Mouse (Mus musculus) Patski (cell line): ENCODE results near the gene Pxn. TPM values are rescaled to one million over a fixed set of nuclear protein-coding genes. Genes with fewer than 3 reads are reported as not detected.
"Not testable (repeated sequence)": the region's sequence is repeated elsewhere in the genome, so short reads cannot be mapped to it uniquely, and the experiment has no call there.

Experiments used
- ATAC-seq: fragments of 100-300 bp; one replicate; pipeline ENCODE4 v1.8.0; 2021
- CTCF ChIA-PET: fragments of 350-600 bp; sonication (Branson Sonifier 250); formaldehyde crosslinking; loops from one replicate; lab custom pipeline; 2022; ENCODE audit warnings: inconsistent platforms; lab: Charles Lee
- POLR2A ChIA-PET: fragments of 350-600 bp; sonication (Branson Sonifier 250); formaldehyde crosslinking; loops from one replicate; lab custom pipeline; 2022; ENCODE audit warnings: antibody characterized with exemption, inconsistent platforms; lab: Charles Lee
- DNase-seq: peaks from one replicate; pipeline ENCODE4 v3.0.0-alpha.2; 2011; ENCODE audit warnings: low read depth, low spot score
- H3K27me3 ChIP-seq: fragments of 371-371 bp; one replicate; pipeline ENCODE4 v1.5.1; 2021
- CTCF ChIP-seq: fragments of 100-300 bp; IDR thresholded peaks from one replicate; pipeline ENCODE4 v1.5.1; 2021
- in situ Hi-C: fragments of 300-500 bp; cut with MboI; formaldehyde crosslinking; loops from 3 replicates; pipeline ENCODE4 v1.11.1; 2018; ENCODE audit warnings: low pct_unique_long_range_greater_than_20kb, mixed read lengths
- polyA plus RNA-seq: library from polyadenylated mRNA; unstranded; gene quantifications from one replicate; pipeline ENCODE4 v1.2.3, GENCODE M21; 2021

The Pxn gene
- polyA plus RNA-seq, 1 experiment from 2014 or later, result 136 TPM

GRCm38 (mm10) chr5:115514896-115515587, 8.6 kb downstream of the Pxn start:
- DNase-seq, result no peak
- in situ Hi-C loops, result loop anchor here (25.0 kb wide), 1 partner anchor 1528 kb away; the partner anchor contains the start of gene Ssh1
- ATAC-seq, result peak; percentile 59
- no peak for TF ChIP-seq CTCF
- POLR2A ChIA-PET, result interaction anchor here (0.8 to 1.0 kb wide), 2 partner anchors 10 to 23 kb away, joined by 3 to 4 read pairs; no protein-coding TSS in a partner anchor
- CTCF ChIA-PET, result interaction anchor here (0.8 to 2.6 kb wide), 5 partner anchors 9 to 44 kb away, joined by 3 to 15 read pairs (median 3); no protein-coding TSS in a partner anchor
- H3K27me3 ChIP-seq, result no peaks in the 10 kb centered on the region

GRCm38 (mm10) chr5:115516081-115516907, 9.8 kb downstream of the Pxn start:
- no peaks in the 10 kb centered on the region for H3K27me3 ChIP-seq
- ChIA-PET CTCF (interaction anchor here (1.1 to 2.6 kb wide), 3 partner anchors 15 to 26 kb away, joined by 3 to 15 read pairs (median 3); no protein-coding TSS in a partner anchor), POLR2A (interaction anchor here (0.8 to 1.1 kb wide), 2 partner anchors 19 to 102 kb away, joined by 4 read pairs; no protein-coding TSS in a partner anchor)
- DNase-seq (no peak), ATAC-seq (no peak)
- in situ Hi-C loops, result loop anchor here (25.0 kb wide), 1 partner anchor 1529 kb away; the partner anchor contains the start of gene Ssh1
- no peak for TF ChIP-seq CTCF

GRCm38 (mm10) chr5:115516908-115517307, 10.4 kb downstream of the Pxn start:
- no peak for TF ChIP-seq CTCF

GRCm38 (mm10) chr5:115517501-115517900, 11.0 kb downstream of the Pxn start:
- no peak for TF ChIP-seq CTCF
- ChIA-PET POLR2A (interaction anchor here (0.6 to 1.1 kb wide), 2 partner anchors 11 to 18 kb away, joined by 3 to 4 read pairs; no protein-coding TSS in a partner anchor), CTCF (no interaction called here)
- no peak for ATAC-seq
- no peak for DNase-seq
- in situ Hi-C loops, result loop anchor here (25.0 kb wide), 1 partner anchor 1530 kb away; the partner anchor contains the start of gene Ssh1
- H3K27me3 ChIP-seq, result no peaks in the 10 kb centered on the region

More at GRCm38 (mm10) chr5:115516908-115517307, 10.4 kb downstream of the Pxn start:
- no peaks in the 10 kb centered on the region for H3K27me3 ChIP-seq
- in situ Hi-C loops, result loop anchor here (25.0 kb wide), 1 partner anchor 1530 kb away; the partner anchor contains the start of gene Ssh1
- ChIA-PET POLR2A (interaction anchor here (0.6 to 1.1 kb wide), 3 partner anchors 12 to 103 kb away, joined by 3 to 4 read pairs (median 4); no protein-coding TSS in a partner anchor), CTCF (interaction anchor here (1.2 kb wide), 1 partner anchor 15 kb away, joined by 3 read pairs; no protein-coding TSS in a partner anchor)
- no peak for ATAC-seq
- no peak for DNase-seq

- not testable (repeated sequence) for ATAC-seq, H3K27me3 ChIP-seq, DNase-seq
- ChIA-PET CTCF (interaction anchor here (1.8 kb wide), 1 partner anchor 10 kb away, joined by 4 read pairs; no protein-coding TSS in a partner anchor), POLR2A (interaction anchor here (1.1 kb wide), 1 partner anchor 11 kb away, joined by 4 read pairs; no protein-coding TSS in a partner anchor)
- in situ Hi-C loops, result loop anchor here (25.0 kb wide), 1 partner anchor 1531 kb away; the partner anchor contains the start of gene Ssh1
Observed at GRCm38 (mm10) chr5:115518214-115518613, 11.7 kb downstream of the Pxn start.

GRCm38 (mm10) chr5:115520325-115520869, 13.9 kb downstream of the Pxn start:
- in situ Hi-C loops, result loop anchor here (25.0 kb wide), 1 partner anchor 1533 kb away; the partner anchor contains the start of gene Ssh1
- ChIA-PET CTCF (interaction anchor here (3.9 to 6.6 kb wide), 2 partner anchors 10 to 18 kb away, joined by 14 to 48 read pairs; no protein-coding TSS in a partner anchor), POLR2A (interaction anchor here (2.0 kb wide), 1 partner anchor 11 kb away, joined by 4 read pairs; no protein-coding TSS in a partner anchor)
- ATAC-seq (no peak), DNase-seq (no peak)
- no peak for TF ChIP-seq CTCF
- no peaks in the 10 kb centered on the region for H3K27me3 ChIP-seq

GRCm38 (mm10) chr5:115521553-115522461, 15.3 kb downstream of the Pxn start:
- no peaks in the 10 kb centered on the region for H3K27me3 ChIP-seq
- ChIA-PET CTCF (interaction anchor here (3.9 to 6.6 kb wide), 2 partner anchors 11 to 16 kb away, joined by 14 to 48 read pairs; no protein-coding TSS in a partner anchor), POLR2A (interaction anchor here (0.6 to 1.8 kb wide), 8 partner anchors 11 to 140 kb away, joined by 3 to 7 read pairs (median 4); no protein-coding TSS in a partner anchor)
- DNase-seq (no peak), ATAC-seq (no peak)
- TF ChIP-seq CTCF, result no peak
- in situ Hi-C loops, result loop anchor here (25.0 kb wide), 1 partner anchor 1535 kb away; the partner anchor contains the start of gene Ssh1

- CTCF ChIA-PET, result interaction anchor here (3.9 to 6.6 kb wide), 2 partner anchors 12 to 16 kb away, joined by 14 to 48 read pairs; no protein-coding TSS in a partner anchor
Observed at GRCm38 (mm10) chr5:115522531-115522930, 16.1 kb downstream of the Pxn start.

More at GRCm38 (mm10) chr5:115522531-115522930, 16.1 kb downstream of the Pxn start:
- no peaks in the 10 kb centered on the region for H3K27me3 ChIP-seq
- POLR2A ChIA-PET, result interaction anchor here (0.7 to 1.8 kb wide), 4 partner anchors 12 to 141 kb away, joined by 4 to 5 read pairs (median 4); no protein-coding TSS in a partner anchor
- TF ChIP-seq CTCF, result no peak
- in situ Hi-C loops, result loop anchor here (25.0 kb wide), 1 partner anchor 1535 kb away; the partner anchor contains the start of gene Ssh1
- DNase-seq, result no peak
- no peak for ATAC-seq
